Mouse (Mus musculus): ENCODE measurements at regions not wholly inside any gene's neighbourhood (a gene's known extent, or its start where the extent isn't known, plus 50 kb on each side); places are given as distances from the start of the nearest gene placed in this dataset.

DNA sequence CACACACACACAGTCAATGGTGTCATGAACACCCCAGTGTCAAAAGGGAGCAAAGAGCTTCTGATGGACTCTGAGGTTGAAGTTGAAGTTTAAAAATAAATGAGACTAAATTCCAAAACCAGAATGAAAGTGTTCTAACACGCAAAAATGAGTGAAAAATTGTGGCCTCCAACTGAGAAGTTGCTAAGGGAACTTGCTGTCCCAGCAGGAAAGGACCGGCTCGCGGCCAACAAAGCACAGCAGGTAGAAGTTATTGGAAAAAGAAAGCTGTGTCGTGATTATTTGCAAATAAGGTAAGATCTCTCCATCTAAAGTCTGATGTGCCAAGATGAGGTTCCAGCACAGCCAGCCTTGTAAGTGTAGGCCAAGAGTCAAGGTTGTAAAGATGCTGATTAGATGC, 169.7 kb downstream of the Nrp2 start:
- Histone ChIP-seq H3K4me3 (ENCODE audit: insufficient read depth, low read depth, low read length) (no peak overlapping the region), H3K27ac (ENCODE audit: insufficient read depth, low read depth, low read length) (no peak overlapping the region), H3K27me3 (replicated peaks; ENCODE audit: control insufficient read depth, insufficient read depth, low read length) (no peaks in the 10 kb centered on the region), H3K36me3 (ENCODE audit: control insufficient read depth, insufficient read depth, low read length) (no peaks in the 10 kb centered on the region), H3K4me1 (ENCODE audit: control insufficient read depth, insufficient read depth, low read length) (no peaks in the 10 kb centered on the region)
- WGBS = 65% methylated on average over 5 of the region's 5 CpGs
- TF ChIP-seq POLR2A (IDR thresholded peaks at IDR 0.05; ENCODE audit: low read depth, low read length) (no peak), CTCF (conservative IDR thresholded peaks at IDR 0.05; ENCODE audit: insufficient read depth, insufficient read length, low read depth, low read length) (no peak)
- DNase-seq = peak; percentile 65

DNA sequence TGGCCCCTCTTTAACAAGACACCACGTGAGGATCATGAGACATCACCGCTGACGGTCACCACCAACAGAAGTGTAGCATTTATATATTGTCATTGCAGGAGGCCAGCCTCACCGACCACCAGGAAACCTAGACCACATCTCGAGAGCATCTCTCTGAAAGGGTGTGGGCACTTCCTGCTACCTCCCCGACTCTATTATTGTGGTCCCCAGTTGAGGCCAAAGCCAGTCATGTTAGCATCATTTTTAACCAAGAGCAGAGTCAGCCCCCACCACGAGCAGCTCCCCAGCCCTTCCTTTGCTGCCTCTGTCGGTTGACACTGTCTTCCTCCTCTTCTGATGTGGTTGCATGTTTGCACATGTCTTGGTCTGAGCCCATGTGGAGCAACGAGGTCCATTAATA, 172.5 kb downstream of the Nrp2 start:
- Histone ChIP-seq H3K27me3 (replicated peaks; ENCODE audit: control insufficient read depth, insufficient read depth, low read length) (no peaks in the 10 kb centered on the region), H3K4me1 (ENCODE audit: control insufficient read depth, insufficient read depth, low read length) (no peaks in the 10 kb centered on the region), H3K36me3 (ENCODE audit: control insufficient read depth, insufficient read depth, low read length) (no peaks in the 10 kb centered on the region), H3K4me3 (ENCODE audit: insufficient read depth, low read depth, low read length) (no peak overlapping the region), H3K27ac (ENCODE audit: insufficient read depth, low read depth, low read length) (no peak overlapping the region)
- TF ChIP-seq POLR2A (IDR thresholded peaks at IDR 0.05; ENCODE audit: low read depth, low read length) (no peak), CTCF (conservative IDR thresholded peaks at IDR 0.05; ENCODE audit: insufficient read depth, insufficient read length, low read depth, low read length) (no peak)
- WGBS = 73% methylated on average over 9 of the region's 9 CpGs
- DNase-seq = no peak

DNA sequence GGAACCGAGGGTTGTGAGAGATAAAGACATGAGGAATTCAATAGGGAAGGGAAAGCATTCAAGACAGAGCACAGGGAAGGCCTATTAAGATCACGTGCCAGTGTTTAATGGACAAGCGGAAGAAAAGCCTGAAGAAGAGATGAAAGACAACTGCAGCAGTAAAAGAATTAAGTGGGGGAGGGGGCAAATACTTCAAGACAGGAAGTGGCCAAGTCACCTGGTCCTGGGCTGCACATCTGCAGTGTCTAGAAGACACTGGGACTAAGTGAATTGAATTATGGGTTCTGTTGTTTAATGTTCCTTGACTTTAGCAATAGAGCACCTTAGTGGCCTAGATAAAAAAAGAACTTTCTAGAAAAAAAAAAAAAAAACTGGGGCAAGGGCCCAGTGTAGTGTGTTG, 173.6 kb downstream of the Nrp2 start:
- TF ChIP-seq POLR2A (IDR thresholded peaks at IDR 0.05; ENCODE audit: low read depth, low read length) (no peak), CTCF (conservative IDR thresholded peaks at IDR 0.05; ENCODE audit: insufficient read depth, insufficient read length, low read depth, low read length) (no peak)
- H3K27me3 ChIP-seq (replicated peaks; ENCODE audit: control insufficient read depth, insufficient read depth, low read length) = no peaks in the 10 kb centered on the region
- 74% methylated on average over 3 of the region's 3 CpGs for whole genome bisulfite sequencing
- H3K4me1 ChIP-seq (ENCODE audit: control insufficient read depth, insufficient read depth, low read length) = no peaks in the 10 kb centered on the region
- H3K27ac ChIP-seq (ENCODE audit: insufficient read depth, low read depth, low read length) = no peak overlapping the region
- H3K4me3 ChIP-seq (ENCODE audit: insufficient read depth, low read depth, low read length) = no peak overlapping the region
- no peak for DNase-seq
- no peaks in the 10 kb centered on the region for H3K36me3 ChIP-seq (ENCODE audit: control insufficient read depth, insufficient read depth, low read length)

DNA sequence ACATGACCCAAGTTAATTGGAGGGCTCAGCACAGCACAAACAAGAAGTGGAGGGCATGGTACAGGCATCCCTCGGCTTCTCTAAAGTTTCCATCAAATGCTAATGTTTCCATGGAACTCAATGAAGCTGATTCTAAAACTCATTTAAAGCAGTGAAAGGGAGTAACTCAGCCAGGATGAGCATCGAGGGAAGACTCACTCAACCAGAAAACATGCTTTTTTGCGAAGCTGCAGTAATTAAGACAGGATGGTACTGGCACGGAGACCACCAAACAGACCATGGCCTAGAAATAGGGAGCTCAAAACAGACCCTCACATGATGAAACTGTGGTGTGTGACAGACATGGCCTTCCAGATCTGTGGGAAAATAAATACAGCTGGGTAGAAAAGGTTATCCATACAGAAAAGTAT, 177.8 kb downstream of the Nrp2 start:
- H3K4me3 ChIP-seq (ENCODE audit: insufficient read depth, low read depth, low read length) = no peak overlapping the region
- no peak for DNase-seq
- 58% methylated on average over 4 of the region's 4 CpGs for WGBS
- no peak overlapping the region for H3K27ac ChIP-seq (ENCODE audit: insufficient read depth, low read depth, low read length)
- TF ChIP-seq POLR2A (IDR thresholded peaks at IDR 0.05; ENCODE audit: low read depth, low read length) (no peak), CTCF (conservative IDR thresholded peaks at IDR 0.05; ENCODE audit: insufficient read depth, insufficient read length, low read depth, low read length) (no peak)
- no peaks in the 10 kb centered on the region for H3K36me3 ChIP-seq (ENCODE audit: control insufficient read depth, insufficient read depth, low read length)
- H3K4me1 ChIP-seq (ENCODE audit: control insufficient read depth, insufficient read depth, low read length) = no peaks in the 10 kb centered on the region
- no peaks in the 10 kb centered on the region for H3K27me3 ChIP-seq (replicated peaks; ENCODE audit: control insufficient read depth, insufficient read depth, low read length)

DNA sequence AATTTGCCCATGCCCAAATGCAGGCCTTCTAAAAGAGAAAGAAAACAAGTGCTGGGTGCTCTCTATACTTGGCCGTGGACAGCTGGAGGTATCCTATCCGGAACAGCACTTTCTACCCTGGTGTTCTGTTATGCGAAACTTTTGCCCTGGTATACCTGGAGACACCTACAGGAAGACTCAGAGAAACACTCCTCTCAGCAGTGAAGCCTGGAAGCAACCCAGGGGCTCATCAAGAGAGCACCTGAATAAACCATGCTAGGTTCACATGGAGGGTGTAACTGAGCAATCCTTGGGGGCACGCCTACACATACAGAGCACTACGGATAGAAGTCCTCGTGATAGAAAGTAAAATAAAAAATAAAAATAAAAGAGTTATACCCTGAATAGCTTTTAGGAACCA, 178.4 kb downstream of the Nrp2 start:
- no peak overlapping the region for H3K4me3 ChIP-seq (ENCODE audit: insufficient read depth, low read depth, low read length)
- no peaks in the 10 kb centered on the region for H3K36me3 ChIP-seq (ENCODE audit: control insufficient read depth, insufficient read depth, low read length)
- H3K4me1 ChIP-seq (ENCODE audit: control insufficient read depth, insufficient read depth, low read length) = no peaks in the 10 kb centered on the region
- no peak for DNase-seq
- H3K27ac ChIP-seq (ENCODE audit: insufficient read depth, low read depth, low read length) = no peak overlapping the region
- WGBS = 84% methylated on average over 6 of the region's 6 CpGs
- no peaks in the 10 kb centered on the region for H3K27me3 ChIP-seq (replicated peaks; ENCODE audit: control insufficient read depth, insufficient read depth, low read length)
- TF ChIP-seq CTCF (conservative IDR thresholded peaks at IDR 0.05; ENCODE audit: insufficient read depth, insufficient read length, low read depth, low read length) (no peak), POLR2A (IDR thresholded peaks at IDR 0.05; ENCODE audit: low read depth, low read length) (no peak)

DNA sequence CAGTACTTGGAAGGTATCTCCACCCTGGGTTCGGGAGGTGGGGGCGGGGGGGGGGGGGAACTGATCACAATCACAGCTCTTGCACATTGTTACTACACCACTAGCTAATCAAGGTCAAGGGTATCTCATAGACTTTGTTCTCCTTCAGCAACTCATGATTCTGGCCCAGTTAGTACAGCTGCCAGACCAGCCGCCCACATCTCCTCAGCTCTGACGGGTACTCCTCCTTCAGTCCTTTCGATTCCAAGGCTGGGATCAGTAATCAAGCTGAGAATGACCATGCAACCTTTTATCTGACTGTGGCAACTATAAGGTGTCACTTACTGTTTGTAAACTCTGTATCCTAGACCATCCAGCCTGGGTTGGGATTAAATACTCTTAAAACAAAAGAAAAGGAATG, 178.9 kb downstream of the Nrp2 start:
- Histone ChIP-seq H3K36me3 (ENCODE audit: control insufficient read depth, insufficient read depth, low read length) (no peaks in the 10 kb centered on the region), H3K4me1 (ENCODE audit: control insufficient read depth, insufficient read depth, low read length) (no peaks in the 10 kb centered on the region), H3K27me3 (replicated peaks; ENCODE audit: control insufficient read depth, insufficient read depth, low read length) (no peaks in the 10 kb centered on the region), H3K4me3 (ENCODE audit: insufficient read depth, low read depth, low read length) (no peak overlapping the region), H3K27ac (ENCODE audit: insufficient read depth, low read depth, low read length) (no peak overlapping the region)
- DNase-seq = no peak
- WGBS = 81% methylated on average over 5 of the region's 5 CpGs
- TF ChIP-seq POLR2A (IDR thresholded peaks at IDR 0.05; ENCODE audit: low read depth, low read length) (no peak), CTCF (conservative IDR thresholded peaks at IDR 0.05; ENCODE audit: insufficient read depth, insufficient read length, low read depth, low read length) (no peak)

DNA sequence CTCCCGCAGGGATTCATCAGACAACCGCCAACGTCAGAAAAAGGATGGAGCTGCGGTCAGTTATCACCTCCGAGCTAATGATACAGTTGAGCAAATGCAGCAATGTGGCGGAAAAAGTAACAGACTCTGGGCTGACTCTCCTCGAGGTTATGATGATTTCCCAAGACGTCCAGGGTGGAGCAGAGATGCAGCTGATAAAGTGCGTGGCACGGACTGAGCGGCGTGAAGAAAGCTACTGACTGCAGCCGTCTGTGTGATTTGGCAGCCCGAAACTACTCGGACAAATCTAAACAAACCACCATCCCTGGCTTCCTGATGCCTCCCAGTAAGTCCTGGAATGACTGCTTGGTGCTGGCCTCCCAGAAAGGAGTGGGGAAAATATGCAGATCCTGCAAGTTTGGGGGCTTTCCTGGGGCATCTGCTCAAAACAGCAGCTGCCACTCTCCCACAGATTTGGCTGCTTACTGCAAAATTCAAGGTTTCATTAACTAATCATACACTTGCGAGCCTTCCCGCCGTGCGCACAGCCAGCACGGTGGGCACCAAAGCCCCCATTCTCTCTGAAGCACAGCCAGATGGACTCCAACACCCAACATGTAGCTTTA, 181.9 kb downstream of the Nrp2 start:
- WGBS = 68% methylated on average over 20 of the region's 20 CpGs
- H3K27me3 ChIP-seq (replicated peaks; ENCODE audit: control insufficient read depth, insufficient read depth, low read length) = no peaks in the 10 kb centered on the region

More for the DNA sequence above, 181.9 kb downstream of the Nrp2 start:
- Histone ChIP-seq H3K27ac (ENCODE audit: insufficient read depth, low read depth, low read length) (no peak overlapping the region), H3K36me3 (ENCODE audit: control insufficient read depth, insufficient read depth, low read length) (no peaks in the 10 kb centered on the region), H3K4me1 (ENCODE audit: control insufficient read depth, insufficient read depth, low read length) (no peaks in the 10 kb centered on the region), H3K4me3 (ENCODE audit: insufficient read depth, low read depth, low read length) (no peak overlapping the region)
- DNase-seq = no peak
- TF ChIP-seq POLR2A (IDR thresholded peaks at IDR 0.05; ENCODE audit: low read depth, low read length) (no peak), CTCF (conservative IDR thresholded peaks at IDR 0.05; ENCODE audit: insufficient read depth, insufficient read length, low read depth, low read length) (no peak)

All from kidney, adult 2 months (tissue).